Mouse (Mus musculus) lung, postnatal 0 days (tissue): ENCODE measurements at regions not wholly inside any gene's neighbourhood (a gene's known extent, or its start where the extent isn't known, plus 50 kb on each side); places are given as distances from the start of the nearest gene placed in this dataset.

ENCODE experiments used
- ATAC-seq: fragments of 200-750 bp; cut with Nextera tagmentation; 2 replicates; pipeline ENCODE4 v1.8.0; 2017; ENCODE audit warnings: moderate library complexity
- DNase-seq: peaks from one replicate; pipeline ENCODE4 v3.0.0-alpha.2; 2016; ENCODE audit warnings: low spot score
- H3K27ac ChIP-seq: fragments of 300-500 bp; sonication (generic); 2 replicates; pipeline ENCODE4 v1.5.1; 2014; ENCODE audit warnings: antibody characterized with exemption, mild to moderate bottlenecking, low read length, mixed read lengths
- H3K27me3 ChIP-seq: fragments of 300-500 bp; sonication (generic); replicated peaks from 2 replicates; pipeline ENCODE4 v1.6.1; 2014; ENCODE audit warnings: low read length, mixed read lengths; ENCODE audit not compliant: insufficient read depth
- H3K36me3 ChIP-seq: fragments of 300-500 bp; sonication (generic); 2 replicates; pipeline ENCODE4 v1.6.1; 2014; ENCODE audit warnings: low read length, mixed read lengths; ENCODE audit not compliant: insufficient read depth
- H3K4me1 ChIP-seq: fragments of 300-500 bp; sonication (generic); 2 replicates; pipeline ENCODE4 v1.6.1; 2014; ENCODE audit warnings: antibody characterized with exemption, low read depth, low read length, mixed read lengths; ENCODE audit not compliant: insufficient read depth
- H3K4me2 ChIP-seq: fragments of 300-500 bp; sonication (generic); replicated peaks from 2 replicates; pipeline ENCODE4 v1.6.1; 2014; ENCODE audit warnings: low read depth, mild to moderate bottlenecking, low read length, moderate library complexity, mixed read lengths
- H3K4me3 ChIP-seq: fragments of 300-500 bp; sonication (generic); 2 replicates; pipeline ENCODE4 v1.5.1; 2014; ENCODE audit warnings: low read depth, low read length
- H3K9ac ChIP-seq: fragments of 300-500 bp; sonication (generic); replicated peaks from 2 replicates; pipeline ENCODE4 v1.6.1; 2014; ENCODE audit warnings: low read depth, mild to moderate bottlenecking
- H3K9me3 ChIP-seq: fragments of 300-500 bp; sonication (generic); 2 replicates; pipeline ENCODE4 v1.6.1; 2016; ENCODE audit warnings: low read length, mixed read lengths
- CTCF ChIP-seq: IDR thresholded peaks from 2 replicates; pipeline ENCODE4 v1.5.1; 2016; ENCODE audit warnings: antibody characterized with exemption, mild to moderate bottlenecking
- EP300 ChIP-seq: IDR thresholded peaks from 2 replicates; pipeline ENCODE4 v1.6.1; 2016; ENCODE audit warnings: antibody characterized with exemption, mild to moderate bottlenecking, control low read depth
- WGBS: fragments of 180-500 bp; shearing (Covaris S2); extraction: QIAGEN DNeasy Blood & Tissue Kit; methylation state at CpG from one replicate; pipeline ENCODE4 v1.1.7; 2014; 5-methylcytosine and 5-hydroxymethylcytosine counted together

DNA sequence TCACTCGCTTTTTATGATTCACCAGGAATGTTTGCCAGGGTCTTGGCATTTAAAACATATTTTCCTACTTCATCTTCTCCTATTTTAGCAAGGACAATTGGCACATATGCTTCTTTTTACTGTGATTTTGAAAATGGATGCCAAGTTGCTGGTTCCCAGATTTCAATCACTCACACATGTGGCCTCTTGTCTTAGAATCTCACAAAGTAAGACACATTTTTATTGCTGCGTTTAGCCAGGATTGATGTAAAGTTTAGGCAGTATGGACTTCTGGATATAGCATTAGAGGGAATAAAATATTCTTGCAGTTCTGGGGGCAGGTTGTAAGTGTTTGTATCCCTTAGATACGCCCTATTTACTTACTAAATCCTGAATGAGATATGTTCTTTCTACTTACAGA, 197.4 kb upstream of the Wdfy3 start:
- ATAC-seq (no peak), DNase-seq (no peak)
- Histone ChIP-seq H3K9ac (no peak overlapping the region), H3K27ac (no peak overlapping the region), H3K36me3 (no peaks in the 10 kb centered on the region), H3K27me3 (no peaks in the 10 kb centered on the region), H3K4me2 (no peak overlapping the region), H3K9me3 (no peaks in the 10 kb centered on the region), H3K4me3 (no peak overlapping the region), H3K4me1 (no peaks in the 10 kb centered on the region)
- no peak for TF ChIP-seq EP300
- no peak for TF ChIP-seq CTCF
- WGBS, result 66% methylated on average over 3 of the region's 3 CpGs

- no peak for DNase-seq
- Histone ChIP-seq H3K36me3 (no peaks in the 10 kb centered on the region), H3K4me3 (no peak overlapping the region), H3K9ac (no peak overlapping the region), H3K4me1 (no peaks in the 10 kb centered on the region), H3K27ac (no peak overlapping the region), H3K9me3 (no peaks in the 10 kb centered on the region), H3K4me2 (no peak overlapping the region), H3K27me3 (no peaks in the 10 kb centered on the region)
- ATAC-seq, result no peak
- TF ChIP-seq CTCF (no peak), EP300 (no peak)
- WGBS, result 86% methylated on average over 9 of the region's 9 CpGs
Observed at GRCm38 (mm10) chr5:102269204-102269603, 199.5 kb upstream of the Wdfy3 start.

- no peaks in the 10 kb centered on the region for H3K27me3 ChIP-seq
- TF ChIP-seq CTCF, result no peak
- TF ChIP-seq EP300, result no peak
- 91% methylated on average over 3 of the region's 3 CpGs for WGBS
Observed at GRCm38 (mm10) chr5:102275621-102276020, 205.6 kb upstream of the Arhgap24 start.

DNA sequence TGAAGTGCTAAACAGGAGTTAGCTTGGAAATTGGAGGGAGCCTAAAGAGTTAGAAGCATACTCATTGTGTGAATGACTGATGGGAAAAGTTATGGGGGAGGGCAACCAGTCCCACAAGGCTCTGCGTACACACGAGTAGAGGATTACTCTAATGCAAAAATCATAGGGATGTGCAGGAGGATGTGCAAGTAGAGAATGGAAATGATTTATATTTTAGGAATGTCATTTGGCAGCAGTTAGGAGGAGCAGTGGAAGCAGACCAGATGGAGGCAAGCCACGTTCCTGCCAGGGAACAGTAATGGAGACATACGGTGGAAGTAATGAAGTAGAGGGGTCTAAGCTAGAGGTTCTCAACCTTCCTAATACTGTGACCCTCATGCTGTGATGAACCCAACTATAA, 194.1 kb upstream of the Arhgap24 start:
- no peak overlapping the region for H3K27ac ChIP-seq
- no peaks in the 10 kb centered on the region for H3K9me3 ChIP-seq
- no peak overlapping the region for H3K4me3 ChIP-seq
- no peaks in the 10 kb centered on the region for H3K4me1 ChIP-seq
- no peak overlapping the region for H3K9ac ChIP-seq
- ATAC-seq (no peak), DNase-seq (no peak)
- H3K36me3 ChIP-seq, result no peaks in the 10 kb centered on the region
- H3K4me2 ChIP-seq, result no peak overlapping the region
- WGBS, result 57% methylated on average over 4 of the region's 4 CpGs
- H3K27me3 ChIP-seq, result no peaks in the 10 kb centered on the region
- TF ChIP-seq EP300 (no peak), CTCF (no peak)

More at GRCm38 (mm10) chr5:102275621-102276020, 205.6 kb upstream of the Arhgap24 start:
- no peak for ATAC-seq
- no peak for DNase-seq
- Histone ChIP-seq H3K9ac (no peak overlapping the region), H3K4me1 (no peaks in the 10 kb centered on the region), H3K4me2 (no peak overlapping the region), H3K27ac (no peak overlapping the region), H3K9me3 (no peaks in the 10 kb centered on the region), H3K36me3 (no peaks in the 10 kb centered on the region), H3K4me3 (no peak overlapping the region)

- Histone ChIP-seq H3K4me2 (no peak overlapping the region), H3K9ac (no peak overlapping the region), H3K4me3 (no peak overlapping the region), H3K27ac (no peak overlapping the region), H3K4me1 (no peaks in the 10 kb centered on the region), H3K9me3 (no peaks in the 10 kb centered on the region), H3K36me3 (no peaks in the 10 kb centered on the region), H3K27me3 (no peaks in the 10 kb centered on the region)
- TF ChIP-seq CTCF (no peak), EP300 (no peak)
- WGBS, result 85% methylated on average over 7 of the region's 7 CpGs
- no peak for ATAC-seq
- no peak for DNase-seq
Observed at GRCm38 (mm10) chr5:102290866-102291265, 190.3 kb upstream of the Arhgap24 start.

DNA sequence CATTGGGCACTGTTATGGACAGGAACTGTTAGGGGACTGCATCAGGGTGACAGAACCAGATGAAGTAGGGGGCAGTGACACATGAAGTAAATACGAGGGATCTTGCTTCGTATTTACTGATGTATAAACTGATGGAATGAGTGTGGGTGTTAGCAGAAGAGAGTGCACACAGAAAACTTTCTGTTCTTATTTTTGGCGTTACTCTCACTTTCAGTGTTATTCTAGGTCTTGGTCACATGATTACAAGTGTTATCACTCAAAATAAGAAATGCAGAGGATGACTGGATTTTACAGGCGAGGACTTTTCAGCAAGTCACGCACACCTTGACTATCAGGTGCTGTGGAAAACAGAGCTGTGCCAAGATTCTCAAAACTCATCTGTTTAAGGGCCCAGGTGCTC, 185.6 kb upstream of the Arhgap24 start:
- no peak for TF ChIP-seq CTCF
- no peak for TF ChIP-seq EP300
- Histone ChIP-seq H3K4me3 (no peak overlapping the region), H3K9ac (no peak overlapping the region), H3K27ac (no peak overlapping the region), H3K4me2 (no peak overlapping the region), H3K36me3 (no peaks in the 10 kb centered on the region), H3K27me3 (no peaks in the 10 kb centered on the region), H3K9me3 (no peaks in the 10 kb centered on the region), H3K4me1 (no peaks in the 10 kb centered on the region)
- no peak for DNase-seq
- WGBS, result 76% methylated on average over 5 of the region's 5 CpGs
- ATAC-seq, result no peak

DNA sequence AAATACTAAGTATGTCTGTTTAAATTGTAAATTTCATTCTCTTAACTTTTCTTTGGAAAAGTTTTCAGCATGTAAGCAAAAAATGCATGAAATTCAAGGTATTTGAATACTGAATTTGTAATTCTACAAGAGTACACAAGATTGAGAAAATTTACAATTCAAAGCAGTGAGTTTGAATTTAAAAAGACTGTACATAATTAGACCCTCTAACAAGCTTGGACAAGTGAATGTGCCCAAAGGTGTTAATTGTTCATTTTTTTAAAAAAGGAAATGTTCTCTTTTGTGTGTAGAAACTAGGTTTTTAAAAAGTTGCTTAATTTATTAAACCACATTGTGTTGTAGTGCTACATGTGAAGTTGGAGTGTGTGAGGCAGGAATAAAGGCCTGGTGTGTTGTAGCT, 174.9 kb upstream of the Arhgap24 start:
- H3K36me3 ChIP-seq, result no peaks in the 10 kb centered on the region
- H3K4me1 ChIP-seq, result no peaks in the 10 kb centered on the region
- H3K4me2 ChIP-seq, result no peak overlapping the region
- no peak overlapping the region for H3K9ac ChIP-seq
- no peak overlapping the region for H3K27ac ChIP-seq
- ATAC-seq (no peak), DNase-seq (no peak)
- TF ChIP-seq EP300, result no peak
- TF ChIP-seq CTCF, result no peak
- H3K4me3 ChIP-seq, result no peak overlapping the region
- H3K9me3 ChIP-seq, result no peaks in the 10 kb centered on the region
- H3K27me3 ChIP-seq, result no peaks in the 10 kb centered on the region
